Mouse (Mus musculus): ENCODE measurements at regions not wholly inside any gene's neighbourhood (a gene's known extent, or its start where the extent isn't known, plus 50 kb on each side); places are given as distances from the start of the nearest gene placed in this dataset.
A peak's percentile ranks its signal among the peaks of the same experiment; 100 is the strongest.

DNA sequence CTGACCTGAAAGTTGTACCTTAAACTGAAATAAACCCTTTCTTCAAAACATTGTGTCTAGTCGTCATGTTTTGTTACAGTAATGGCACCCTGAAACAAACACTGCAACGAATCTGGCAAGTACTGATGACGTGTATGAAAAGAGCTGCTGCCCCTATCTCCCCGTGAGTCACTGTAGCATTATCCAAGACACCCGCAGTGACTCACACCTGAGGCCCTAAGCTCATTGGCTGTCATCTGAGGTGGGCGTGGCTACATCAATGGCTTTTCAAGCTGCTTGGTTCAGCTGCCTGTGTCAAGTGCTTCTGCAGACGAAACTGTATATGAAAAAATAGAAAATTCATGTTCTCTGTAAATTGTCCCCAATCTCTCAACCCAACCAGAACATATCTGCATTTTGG, 388.8 kb upstream of the Prkcq start:
- WGBS: 56% methylated on average over 7 of the region's 7 CpGs
- ATAC-seq (ENCODE audit: insufficient number of reproducible peaks, low FRiP score, low TSS enrichment, low read depth) (peak; percentile 74), DNase-seq (ENCODE audit: low spot score) (no peak)
- H3K27me3 ChIP-seq (ENCODE audit: control insufficient read depth, insufficient read depth, low read length): no peaks in the 10 kb centered on the region
- no peak overlapping the region for H3K9ac ChIP-seq (ENCODE audit: low read length)
- H3K9me3 ChIP-seq (ENCODE audit: control insufficient read depth, low read length): no peaks in the 10 kb centered on the region
- H3K4me2 ChIP-seq (ENCODE audit: low read depth, severe bottlenecking): no peak overlapping the region
- H3K4me3 ChIP-seq (ENCODE audit: low read depth, low read length): no peak overlapping the region
- no peaks in the 10 kb centered on the region for H3K4me1 ChIP-seq (ENCODE audit: control insufficient read depth, insufficient read depth, low read length)
- no peak overlapping the region for H3K27ac ChIP-seq (replicated peaks; ENCODE audit: low read depth, low read length)
- H3K36me3 ChIP-seq (ENCODE audit: control insufficient read depth, insufficient read depth, low read length): no peaks in the 10 kb centered on the region

- no peaks in the 10 kb centered on the region for H3K9me3 ChIP-seq (ENCODE audit: control insufficient read depth, low read length)
- WGBS: 68% methylated on average over 6 of the region's 6 CpGs
- ATAC-seq (ENCODE audit: insufficient number of reproducible peaks, low FRiP score, low TSS enrichment, low read depth): 0 out of 2 replicates have a peak, but pooled peaks have one; percentile 40
- DNase-seq (ENCODE audit: low spot score): no peak
- H3K4me3 ChIP-seq (ENCODE audit: low read depth, low read length): no peak overlapping the region
- H3K4me2 ChIP-seq (ENCODE audit: low read depth, severe bottlenecking): no peak overlapping the region
- H3K36me3 ChIP-seq (ENCODE audit: control insufficient read depth, insufficient read depth, low read length): no peaks in the 10 kb centered on the region
- no peaks in the 10 kb centered on the region for H3K4me1 ChIP-seq (ENCODE audit: control insufficient read depth, insufficient read depth, low read length)
- no peak overlapping the region for H3K27ac ChIP-seq (replicated peaks; ENCODE audit: low read depth, low read length)
- H3K27me3 ChIP-seq (ENCODE audit: control insufficient read depth, insufficient read depth, low read length): no peaks in the 10 kb centered on the region
- no peak overlapping the region for H3K9ac ChIP-seq (ENCODE audit: low read length)
Measured at GRCm38 (mm10) chr2:10783594-10783993, 388.3 kb upstream of the Prkcq start.

DNA sequence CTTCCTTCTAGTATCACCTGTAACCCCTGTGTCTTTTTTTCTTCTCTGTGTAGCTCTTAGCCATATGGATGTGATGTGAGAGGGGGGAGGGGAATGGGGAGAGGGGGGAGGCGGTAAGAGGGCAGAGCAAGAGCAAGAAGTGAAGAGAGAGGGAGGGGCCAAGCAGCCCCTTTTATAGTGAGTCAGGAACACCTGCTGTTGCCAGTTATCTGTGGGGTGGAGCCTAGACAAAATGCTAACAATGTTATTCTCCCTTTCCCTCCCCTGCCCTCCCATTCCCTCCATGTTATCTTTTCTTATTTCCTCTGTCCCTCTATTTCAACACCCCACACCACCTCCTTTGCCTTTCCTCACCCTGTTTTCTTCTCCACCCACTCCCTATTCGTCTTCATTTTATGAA, 387.6 kb upstream of the Prkcq start:
- no peak overlapping the region for H3K27ac ChIP-seq (replicated peaks; ENCODE audit: low read depth, low read length)
- H3K9ac ChIP-seq (ENCODE audit: low read length): no peak overlapping the region
- ATAC-seq (ENCODE audit: insufficient number of reproducible peaks, low FRiP score, low TSS enrichment, low read depth) (no peak), DNase-seq (ENCODE audit: low spot score) (no peak)
- no peak overlapping the region for H3K4me3 ChIP-seq (ENCODE audit: low read depth, low read length)
- no peaks in the 10 kb centered on the region for H3K36me3 ChIP-seq (ENCODE audit: control insufficient read depth, insufficient read depth, low read length)
- no peaks in the 10 kb centered on the region for H3K27me3 ChIP-seq (ENCODE audit: control insufficient read depth, insufficient read depth, low read length)
- H3K4me1 ChIP-seq (ENCODE audit: control insufficient read depth, insufficient read depth, low read length): no peaks in the 10 kb centered on the region
- no peaks in the 10 kb centered on the region for H3K9me3 ChIP-seq (ENCODE audit: control insufficient read depth, low read length)
- WGBS: 58% methylated on average over 2 of the region's 2 CpGs
- H3K4me2 ChIP-seq (ENCODE audit: low read depth, severe bottlenecking): no peak overlapping the region

- H3K9me3 ChIP-seq (ENCODE audit: control insufficient read depth, low read length): no peaks in the 10 kb centered on the region
- no peak for ATAC-seq (ENCODE audit: insufficient number of reproducible peaks, low FRiP score, low TSS enrichment, low read depth)
- no peak overlapping the region for H3K4me2 ChIP-seq (ENCODE audit: low read depth, severe bottlenecking)
- H3K4me3 ChIP-seq (ENCODE audit: low read depth, low read length): no peak overlapping the region
- no peak overlapping the region for H3K9ac ChIP-seq (ENCODE audit: low read length)
- no peaks in the 10 kb centered on the region for H3K36me3 ChIP-seq (ENCODE audit: control insufficient read depth, insufficient read depth, low read length)
- no peaks in the 10 kb centered on the region for H3K4me1 ChIP-seq (ENCODE audit: control insufficient read depth, insufficient read depth, low read length)
- WGBS: 21% methylated on average over 2 of the region's 2 CpGs
- no peaks in the 10 kb centered on the region for H3K27me3 ChIP-seq (ENCODE audit: control insufficient read depth, insufficient read depth, low read length)
- no peak overlapping the region for H3K27ac ChIP-seq (replicated peaks; ENCODE audit: low read depth, low read length)
- peak; percentile 44 for DNase-seq (ENCODE audit: low spot score)
Measured at GRCm38 (mm10) chr2:10785156-10785555, 386.8 kb upstream of the Prkcq start.

- 68% methylated on average over 1 of the region's 1 CpGs for WGBS
- Histone ChIP-seq H3K4me3 (ENCODE audit: low read depth, low read length) (no peak overlapping the region), H3K4me1 (ENCODE audit: control insufficient read depth, insufficient read depth, low read length) (no peaks in the 10 kb centered on the region), H3K4me2 (ENCODE audit: low read depth, severe bottlenecking) (no peak overlapping the region), H3K9me3 (ENCODE audit: control insufficient read depth, low read length) (no peaks in the 10 kb centered on the region), H3K9ac (ENCODE audit: low read length) (no peak overlapping the region), H3K27me3 (ENCODE audit: control insufficient read depth, insufficient read depth, low read length) (no peaks in the 10 kb centered on the region), H3K27ac (replicated peaks; ENCODE audit: low read depth, low read length) (no peak overlapping the region), H3K36me3 (ENCODE audit: control insufficient read depth, insufficient read depth, low read length) (no peaks in the 10 kb centered on the region)
- DNase-seq (ENCODE audit: low spot score): no peak
- ATAC-seq (ENCODE audit: insufficient number of reproducible peaks, low FRiP score, low TSS enrichment, low read depth): no peak
Measured at GRCm38 (mm10) chr2:10788509-10788908, 383.4 kb upstream of the Prkcq start.

DNA sequence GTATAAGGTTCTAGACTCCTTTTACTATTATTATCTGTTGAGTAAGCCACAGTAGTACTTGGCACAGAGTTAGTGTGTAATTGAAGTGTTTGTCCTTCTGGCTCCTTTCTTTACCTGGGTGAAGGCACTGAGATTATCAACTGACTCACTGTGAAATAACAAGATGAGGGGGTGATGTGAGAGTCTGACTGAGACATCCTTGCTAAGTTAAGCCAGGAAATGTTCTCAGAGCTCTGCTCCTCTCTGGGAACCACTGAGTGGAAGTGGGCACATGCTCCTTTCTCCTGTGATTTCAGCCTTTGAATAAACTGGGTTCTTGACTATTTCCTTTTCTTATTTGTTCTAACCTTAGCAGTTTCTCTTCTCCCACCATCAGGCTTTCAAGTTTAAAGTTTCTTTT, 380.7 kb upstream of the Prkcq start:
- no peak overlapping the region for H3K9ac ChIP-seq (ENCODE audit: low read length)
- H3K27me3 ChIP-seq (ENCODE audit: control insufficient read depth, insufficient read depth, low read length): no peaks in the 10 kb centered on the region
- DNase-seq (ENCODE audit: low spot score) (no peak), ATAC-seq (ENCODE audit: insufficient number of reproducible peaks, low FRiP score, low TSS enrichment, low read depth) (no peak)
- no peak overlapping the region for H3K4me2 ChIP-seq (ENCODE audit: low read depth, severe bottlenecking)
- H3K36me3 ChIP-seq (ENCODE audit: control insufficient read depth, insufficient read depth, low read length): no peaks in the 10 kb centered on the region
- H3K9me3 ChIP-seq (ENCODE audit: control insufficient read depth, low read length): no peaks in the 10 kb centered on the region
- H3K27ac ChIP-seq (replicated peaks; ENCODE audit: low read depth, low read length): no peak overlapping the region
- no peaks in the 10 kb centered on the region for H3K4me1 ChIP-seq (ENCODE audit: control insufficient read depth, insufficient read depth, low read length)
- H3K4me3 ChIP-seq (ENCODE audit: low read depth, low read length): no peak overlapping the region

- Histone ChIP-seq H3K4me1 (ENCODE audit: control insufficient read depth, insufficient read depth, low read length) (no peaks in the 10 kb centered on the region), H3K4me2 (ENCODE audit: low read depth, severe bottlenecking) (no peak overlapping the region), H3K9ac (ENCODE audit: low read length) (no peak overlapping the region), H3K27me3 (ENCODE audit: control insufficient read depth, insufficient read depth, low read length) (no peaks in the 10 kb centered on the region), H3K4me3 (ENCODE audit: low read depth, low read length) (no peak overlapping the region), H3K27ac (replicated peaks; ENCODE audit: low read depth, low read length) (no peak overlapping the region), H3K36me3 (ENCODE audit: control insufficient read depth, insufficient read depth, low read length) (no peaks in the 10 kb centered on the region), H3K9me3 (ENCODE audit: control insufficient read depth, low read length) (no peaks in the 10 kb centered on the region)
- DNase-seq (ENCODE audit: low spot score) (no peak), ATAC-seq (ENCODE audit: insufficient number of reproducible peaks, low FRiP score, low TSS enrichment, low read depth) (no peak)
- 32% methylated on average over 2 of the region's 2 CpGs for WGBS
Measured at GRCm38 (mm10) chr2:10816374-10816773, 355.5 kb upstream of the Prkcq start.

- H3K27me3 ChIP-seq (ENCODE audit: control insufficient read depth, insufficient read depth, low read length): no peaks in the 10 kb centered on the region
- ATAC-seq (ENCODE audit: insufficient number of reproducible peaks, low FRiP score, low TSS enrichment, low read depth): peak; percentile 67; the same call in 1 of the 2 replicates
- H3K36me3 ChIP-seq (ENCODE audit: control insufficient read depth, insufficient read depth, low read length): no peaks in the 10 kb centered on the region
- DNase-seq (ENCODE audit: low spot score): peak; percentile 82
- peak overlapping the region; percentile 4; the same call in 1 of the 2 replicates for H3K4me2 ChIP-seq (ENCODE audit: low read depth, severe bottlenecking)
- no peak overlapping the region for H3K9ac ChIP-seq (ENCODE audit: low read length)
- no peak overlapping the region for H3K27ac ChIP-seq (replicated peaks; ENCODE audit: low read depth, low read length)
- no peaks in the 10 kb centered on the region for H3K9me3 ChIP-seq (ENCODE audit: control insufficient read depth, low read length)
- WGBS: 33% methylated on average over 29 of the region's 29 CpGs
- H3K4me1 ChIP-seq (ENCODE audit: control insufficient read depth, insufficient read depth, low read length): no peaks in the 10 kb centered on the region
- peak overlapping the region; percentile 5; the same call in 1 of the 2 replicates for H3K4me3 ChIP-seq (ENCODE audit: low read depth, low read length)
Measured at GRCm38 (mm10) chr2:10825278-10826133, 346.4 kb upstream of the Prkcq start.

Data from limb, embryonic 11.5 days (tissue).